Mouse (Mus musculus) hindbrain, postnatal 0 days (tissue): Measurements from ENCODE around the gene Ccl20. TPM values are rescaled to one million over a fixed set of nuclear protein-coding genes. Genes with fewer than 3 reads are reported as not detected.
A peak's percentile ranks its signal among the peaks of the same experiment; 100 is the strongest.

Experiments used
- ATAC-seq: fragments of 200-750 bp; cut with Nextera tagmentation; 2 replicates; pipeline ENCODE4 v1.8.0; 2017; ENCODE audit warnings: mild to moderate bottlenecking, moderate TSS enrichment, moderate library complexity
- DNase-seq: peaks from one replicate; pipeline ENCODE4 v3.0.0-alpha.2; 2015; ENCODE audit warnings: low spot score
- H3K27ac ChIP-seq: fragments of 300-500 bp; sonication (generic); 2 replicates; pipeline ENCODE4 v1.5.1; 2014; ENCODE audit warnings: mild to moderate bottlenecking
- H3K27me3 ChIP-seq: fragments of 300-500 bp; sonication (generic); 2 replicates; pipeline ENCODE4 v1.6.1; 2014; ENCODE audit warnings: low read length, mixed read lengths; ENCODE audit not compliant: insufficient read depth
- H3K36me3 ChIP-seq: fragments of 300-500 bp; sonication (generic); 2 replicates; pipeline ENCODE4 v1.6.1; 2014; ENCODE audit warnings: low read length, mixed read lengths; ENCODE audit not compliant: insufficient read depth
- H3K4me1 ChIP-seq: fragments of 300-500 bp; sonication (generic); 2 replicates; pipeline ENCODE4 v1.6.1; 2014; ENCODE audit warnings: antibody characterized with exemption, low read length, mixed read lengths; ENCODE audit not compliant: insufficient read depth
- H3K4me2 ChIP-seq: fragments of 300-500 bp; sonication (generic); 2 replicates; pipeline ENCODE4 v1.6.1; 2014; ENCODE audit warnings: low read depth, mild to moderate bottlenecking, low read length, moderate library complexity, mixed read lengths
- H3K4me3 ChIP-seq: fragments of 300-500 bp; sonication (generic); 2 replicates; pipeline ENCODE4 v1.5.1; 2014; ENCODE audit warnings: low read length
- H3K9ac ChIP-seq: fragments of 300-500 bp; sonication (generic); replicated peaks from 2 replicates; pipeline ENCODE4 v1.6.1; 2014; ENCODE audit warnings: mild to moderate bottlenecking, low read length, moderate library complexity, mixed read lengths
- H3K9me3 ChIP-seq: fragments of 300-500 bp; sonication (generic); 2 replicates; pipeline ENCODE4 v1.6.1; 2016; ENCODE audit warnings: low read length, mixed read lengths
- CTCF ChIP-seq: IDR thresholded peaks from 2 replicates; pipeline ENCODE4 v1.5.1; 2016; ENCODE audit warnings: antibody characterized with exemption, control low read depth, low read depth
- whole genome bisulfite sequencing: fragments of 180-500 bp; shearing (Covaris S2); extraction: QIAGEN DNeasy Blood & Tissue Kit; methylation state at CpG from one replicate; pipeline ENCODE4 v1.1.7; 2014; 5-methylcytosine and 5-hydroxymethylcytosine counted together
- polyA plus RNA-seq: library from polyadenylated mRNA; unstranded; fragments of >200 nt; fragmentation: Nextera tagmentation; extraction: Ambion mirVana; gene quantifications from 2 replicates; pipeline ENCODE4 v1.2.1, GENCODE M21; 2015
- total RNA-seq: library from RNA; depleted of rRNA; stranded (reverse); fragments of >200 nt; gene quantifications from 2 replicates; pipeline ENCODE4 v1.2.3, GENCODE M21; 2014

Ccl20 gene
- total and polyA plus RNA-seq, 2 experiments from 2014 or later: not detected

GRCm38 (mm10) chr1:83135829-83136228 is 19.3 kb downstream of the Ccl20 start:
- Histone ChIP-seq H3K9ac (no peak overlapping the region), H3K4me3 (no peak overlapping the region), H3K9me3 (no peaks in the 10 kb centered on the region), H3K4me2 (no peak overlapping the region), H3K27me3 (no peaks in the 10 kb centered on the region), H3K27ac (no peak overlapping the region), H3K36me3 (no peaks in the 10 kb centered on the region), H3K4me1 (no peaks in the 10 kb centered on the region)
- TF ChIP-seq CTCF: no peak
- 86% methylated on average over 7 of the region's 7 CpGs for WGBS
- DNase-seq (no peak), ATAC-seq (no peak)

DNA sequence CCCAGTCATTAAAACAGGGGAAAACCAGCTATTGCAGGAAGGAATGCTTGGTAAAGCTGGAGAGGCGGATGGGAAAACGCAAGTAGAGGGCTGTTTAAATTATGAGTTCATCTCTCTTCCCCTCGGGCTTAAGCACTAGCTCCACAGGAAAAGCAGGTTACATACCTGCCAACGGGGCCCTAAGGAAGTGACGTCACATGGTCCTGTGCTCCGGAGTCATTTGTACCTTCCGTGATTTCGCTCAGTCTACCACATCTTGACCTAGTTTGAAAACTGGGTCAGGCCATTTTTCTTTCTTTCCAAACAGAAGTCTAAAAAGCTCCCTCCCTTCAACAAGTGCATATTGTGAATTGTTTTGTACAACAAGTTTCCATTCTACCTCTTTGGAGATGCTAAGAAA is 21.3 kb downstream of the Ccl20 start:
- H3K9me3 ChIP-seq: no peaks in the 10 kb centered on the region
- H3K9ac ChIP-seq: no peak overlapping the region
- H3K27me3 ChIP-seq: no peaks in the 10 kb centered on the region
- 87% methylated on average over 8 of the region's 8 CpGs for WGBS
- DNase-seq (peak; percentile 13), ATAC-seq (no peak)
- H3K36me3 ChIP-seq: no peaks in the 10 kb centered on the region
- H3K4me3 ChIP-seq: no peak overlapping the region
- no peak for TF ChIP-seq CTCF
- no peak overlapping the region for H3K27ac ChIP-seq
- H3K4me1 ChIP-seq: no peaks in the 10 kb centered on the region
- H3K4me2 ChIP-seq: no peak overlapping the region

- ATAC-seq (no peak), DNase-seq (no peak)
- no peaks in the 10 kb centered on the region for H3K9me3 ChIP-seq
- 89% methylated on average over 6 of the region's 6 CpGs for WGBS
- no peaks in the 10 kb centered on the region for H3K4me1 ChIP-seq
- no peak overlapping the region for H3K9ac ChIP-seq
- no peak overlapping the region for H3K27ac ChIP-seq
- no peak for TF ChIP-seq CTCF
- no peaks in the 10 kb centered on the region for H3K36me3 ChIP-seq
- no peak overlapping the region for H3K4me3 ChIP-seq
- H3K27me3 ChIP-seq: no peaks in the 10 kb centered on the region
- no peak overlapping the region for H3K4me2 ChIP-seq
Observed at GRCm38 (mm10) chr1:83138721-83139120, 22.2 kb downstream of the Ccl20 start.

GRCm38 (mm10) chr1:83141510-83141909 is 24.9 kb downstream of the Ccl20 start:
- Histone ChIP-seq H3K4me3 (no peak overlapping the region), H3K4me1 (no peaks in the 10 kb centered on the region), H3K27me3 (no peaks in the 10 kb centered on the region), H3K9me3 (no peaks in the 10 kb centered on the region), H3K36me3 (no peaks in the 10 kb centered on the region), H3K9ac (no peak overlapping the region), H3K27ac (no peak overlapping the region), H3K4me2 (no peak overlapping the region)
- no peak for TF ChIP-seq CTCF
- 82% methylated on average over 8 of the region's 8 CpGs for WGBS
- ATAC-seq (no peak), DNase-seq (no peak)

DNA sequence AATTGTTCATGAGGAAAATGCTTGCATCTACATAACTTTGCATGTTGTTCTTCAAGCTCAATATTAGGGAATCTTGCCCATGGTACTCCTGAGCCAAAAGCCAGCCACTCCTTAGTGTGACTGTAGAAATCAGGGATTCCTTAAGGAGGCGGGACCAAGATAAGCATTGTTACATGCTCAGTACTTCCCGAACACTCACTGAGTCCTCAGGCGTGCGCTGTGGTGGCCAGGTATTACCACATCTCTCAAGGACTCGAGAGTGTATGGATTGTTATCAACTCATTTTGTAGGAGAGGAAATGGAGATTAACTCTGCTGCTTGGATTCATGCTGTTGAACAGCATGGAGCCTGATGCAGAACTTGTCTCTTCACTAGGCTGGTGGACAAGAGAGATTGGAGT is 25.5 kb downstream of the Ccl20 start:
- DNase-seq: no peak
- no peak for TF ChIP-seq CTCF
- 87% methylated on average over 5 of the region's 5 CpGs for WGBS
- no peak overlapping the region for H3K4me3 ChIP-seq
- no peaks in the 10 kb centered on the region for H3K27me3 ChIP-seq
- no peak overlapping the region for H3K27ac ChIP-seq
- no peaks in the 10 kb centered on the region for H3K36me3 ChIP-seq
- no peak overlapping the region for H3K4me2 ChIP-seq
- H3K4me1 ChIP-seq: no peaks in the 10 kb centered on the region
- no peak for ATAC-seq
- no peaks in the 10 kb centered on the region for H3K9me3 ChIP-seq
- H3K9ac ChIP-seq: no peak overlapping the region

- no peak for TF ChIP-seq CTCF
- no peak for DNase-seq
- no peak for ATAC-seq
- no peaks in the 10 kb centered on the region for H3K27me3 ChIP-seq
- H3K9me3 ChIP-seq: no peaks in the 10 kb centered on the region
- WGBS: 82% methylated on average over 2 of the region's 2 CpGs
- H3K36me3 ChIP-seq: no peaks in the 10 kb centered on the region
- no peak overlapping the region for H3K4me2 ChIP-seq
- H3K9ac ChIP-seq: no peak overlapping the region
- no peaks in the 10 kb centered on the region for H3K4me1 ChIP-seq
- no peak overlapping the region for H3K27ac ChIP-seq
- H3K4me3 ChIP-seq: no peak overlapping the region
Observed at GRCm38 (mm10) chr1:83146547-83146946, 30.0 kb downstream of the Ccl20 start.

- H3K9me3 ChIP-seq: no peaks in the 10 kb centered on the region
- H3K4me1 ChIP-seq: no peaks in the 10 kb centered on the region
- WGBS: 76% methylated on average over 3 of the region's 3 CpGs
- ATAC-seq (no peak), DNase-seq (no peak)
- H3K27ac ChIP-seq: no peak overlapping the region
- H3K4me3 ChIP-seq: no peak overlapping the region
- H3K4me2 ChIP-seq: no peak overlapping the region
- no peak overlapping the region for H3K9ac ChIP-seq
- no peaks in the 10 kb centered on the region for H3K36me3 ChIP-seq
- no peak for TF ChIP-seq CTCF
- no peaks in the 10 kb centered on the region for H3K27me3 ChIP-seq
Observed at GRCm38 (mm10) chr1:83150227-83150626, 33.7 kb downstream of the Ccl20 start.
